Mouse (Mus musculus): ENCODE data around the gene Adss.
A peak's percentile ranks its signal among the peaks of the same experiment; 100 is the strongest.
"Not testable (repeated sequence)": the region's sequence is repeated elsewhere in the genome, so short reads cannot be mapped to it uniquely, and the experiment has no call there.

Adss gene

GRCm38 (mm10) chr1:177796193-177796939 lies at the start of gene Adss:
Gene Adss, minus strand, starts transcription at chr1:177796511.
- DNase-seq (ENCODE audit: low read depth): peak; percentile 97

DNA sequence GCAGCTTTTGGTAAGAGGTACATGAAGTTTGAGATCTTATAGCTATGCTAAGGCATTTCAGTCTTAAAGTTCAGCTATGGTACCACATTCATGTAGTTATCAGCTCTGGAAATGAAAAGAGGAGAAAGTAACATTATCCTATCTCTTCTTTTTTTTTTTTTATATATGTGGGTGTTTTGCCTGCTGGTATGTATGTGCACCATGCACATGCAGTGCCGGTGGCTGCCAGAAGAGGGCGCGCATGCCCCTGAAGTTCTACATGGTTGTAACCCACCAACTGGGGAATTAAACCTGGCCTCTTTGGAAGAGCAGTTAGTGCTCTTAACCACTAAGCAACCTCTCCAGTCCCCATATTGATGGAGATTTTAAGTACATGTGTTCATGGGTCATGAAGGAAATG lies 49.5 kb upstream of the Adss start:
- DNase-seq (ENCODE audit: low read depth): peak; percentile 15

DNA sequence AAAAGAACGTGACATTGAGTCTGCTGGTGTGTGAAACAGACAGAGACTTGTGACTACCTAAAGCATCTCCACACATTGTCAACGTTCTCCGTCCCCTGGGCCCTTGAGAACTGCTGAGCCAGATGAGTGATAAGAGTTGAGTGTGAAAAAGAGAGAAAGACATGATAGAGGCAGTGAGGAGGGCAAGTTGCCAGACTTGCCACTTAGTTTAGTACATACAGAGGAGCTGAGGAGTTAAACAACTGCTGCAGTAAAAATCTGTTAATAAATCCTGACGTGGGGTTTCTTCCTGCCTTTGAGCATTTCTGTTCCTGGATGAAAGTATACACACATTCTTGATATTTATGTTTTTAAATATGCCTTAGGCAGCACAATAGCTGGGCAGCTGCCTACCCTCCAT lies 31.5 kb upstream of the Adss start:
- DNase-seq (ENCODE audit: low read depth): not testable (repeated sequence)

- DNase-seq (ENCODE audit: low read depth): peak; percentile 76
Measured at GRCm38 (mm10) chr1:177806772-177807171, 10.5 kb upstream of the Adss start.

DNA sequence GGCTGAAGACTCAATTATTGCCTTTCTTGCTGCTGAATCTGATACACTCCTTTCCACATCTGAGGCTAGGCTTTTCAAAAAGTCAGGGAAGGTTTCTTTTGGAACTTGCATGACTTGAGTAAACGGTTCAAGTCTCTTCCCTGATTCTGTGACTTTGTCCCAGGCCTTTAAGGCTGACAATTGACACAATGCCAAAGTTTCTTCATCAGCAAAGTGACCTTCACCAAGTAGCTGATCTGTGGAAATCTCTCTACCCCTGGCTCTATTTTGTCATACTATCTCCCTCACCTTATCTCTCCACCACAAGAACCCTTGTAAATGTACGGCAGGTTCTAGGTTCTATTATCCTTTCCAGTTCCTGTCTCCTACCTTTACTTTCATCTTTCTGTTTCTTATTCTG lies 7.2 kb upstream of the Adss start:
- peak; percentile 25 for DNase-seq (ENCODE audit: low read depth)

DNA sequence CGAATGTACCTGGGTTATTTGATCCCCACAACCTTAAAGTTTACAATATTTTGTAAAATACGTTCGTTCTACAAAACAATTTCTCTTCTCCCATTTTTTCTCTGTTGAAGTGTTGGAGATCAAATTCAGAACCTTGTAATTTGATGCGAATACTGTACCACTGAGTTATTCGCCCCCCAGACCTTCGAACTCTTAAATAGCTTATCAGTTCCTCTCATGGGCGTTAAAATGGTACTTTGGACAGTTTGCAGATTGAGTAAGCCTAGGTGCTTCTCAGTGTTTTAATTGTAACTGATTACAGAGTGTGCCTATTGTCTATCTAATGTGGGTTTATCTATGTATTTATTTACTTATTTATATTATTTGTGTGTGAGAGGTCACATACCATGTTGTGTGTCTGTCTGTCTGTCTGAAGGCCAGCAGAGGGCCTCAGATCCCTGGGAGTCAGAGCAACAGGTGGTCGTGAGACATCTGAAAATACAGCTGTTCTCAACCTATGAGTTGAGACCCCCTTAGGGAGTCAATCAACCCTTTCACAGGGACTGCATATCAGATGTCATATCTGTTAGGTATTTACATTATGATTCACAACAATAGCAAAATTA lies 942 bp upstream of the Adss start:
- DNase-seq (ENCODE audit: low read depth): peak; percentile 60

DNA sequence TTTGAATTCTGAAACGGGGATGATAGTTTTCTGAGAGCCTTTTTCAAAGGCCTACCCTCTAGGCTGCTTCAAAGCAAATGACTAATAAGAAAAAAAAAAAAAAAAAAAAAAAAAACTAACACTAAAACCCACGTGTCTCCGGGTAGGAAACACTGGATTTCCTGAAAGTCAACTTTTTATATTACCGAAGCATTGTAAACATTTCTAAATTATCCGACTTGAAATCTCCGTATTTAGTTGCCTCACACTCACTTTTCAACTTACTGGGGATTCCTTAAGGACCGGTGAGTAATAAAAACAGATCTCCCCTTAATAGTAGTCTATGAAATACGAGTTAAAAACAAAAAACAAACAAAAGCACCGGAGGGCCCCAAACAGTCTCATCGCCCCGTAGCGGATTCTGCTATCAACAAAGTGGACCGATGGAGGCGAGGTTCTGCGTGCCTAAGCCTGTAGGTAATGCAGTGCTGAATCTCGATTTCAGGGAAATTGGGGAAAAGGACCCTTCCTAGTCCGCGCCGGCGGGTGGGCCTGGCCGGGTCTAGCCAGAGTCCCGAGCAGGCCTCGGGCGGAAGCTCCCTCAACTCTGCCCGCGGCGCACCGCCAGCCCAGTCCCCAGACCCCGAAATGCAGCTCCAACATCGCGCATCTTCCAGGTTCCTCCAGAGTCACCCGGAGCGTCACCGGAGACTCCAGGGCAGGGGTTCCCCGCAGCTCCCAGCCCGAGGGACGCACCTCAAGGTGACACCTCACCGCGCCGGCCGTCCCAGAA lies 704 bp downstream of the Adss start:
- DNase-seq (ENCODE audit: low read depth): peak; percentile 78

DNA sequence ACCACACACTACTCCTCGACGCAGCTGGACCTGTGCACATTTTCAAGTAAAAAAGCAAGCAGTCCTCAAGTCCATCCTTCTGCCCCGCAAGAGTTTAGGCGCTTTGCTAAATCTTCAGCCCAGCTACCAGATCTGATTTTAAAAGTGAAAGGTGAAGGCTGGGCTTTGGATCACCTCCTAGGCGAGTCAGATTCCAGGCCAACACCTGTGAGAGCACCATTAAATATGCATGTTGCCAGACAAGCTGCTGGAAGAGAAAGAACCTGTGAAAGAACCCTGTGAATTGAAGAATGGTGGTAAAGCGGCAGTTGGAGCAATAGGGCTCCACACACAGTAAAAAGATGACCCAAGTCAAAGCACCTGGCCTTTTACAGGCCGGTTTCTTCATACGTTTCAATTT lies 1.4 kb downstream of the Adss start:
- DNase-seq (ENCODE audit: low read depth): no peak

DNA sequence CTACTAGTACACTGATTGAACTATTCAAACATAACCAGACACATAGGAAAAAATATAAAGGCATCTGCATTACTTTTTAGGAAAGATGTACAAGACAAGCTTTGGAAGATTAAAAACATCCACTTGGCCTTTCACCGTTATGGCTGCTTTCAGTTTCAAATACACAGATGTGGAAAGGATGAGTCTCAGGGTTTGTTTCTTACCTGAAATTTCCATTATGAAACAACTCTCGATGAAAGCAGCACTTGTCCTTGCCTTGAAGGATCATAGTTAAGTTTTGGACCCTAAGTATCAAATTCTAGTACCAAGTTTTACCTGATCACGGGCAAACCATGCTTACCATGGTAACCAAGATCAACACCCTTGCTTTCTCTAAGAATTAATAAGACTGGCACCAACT lies 3.5 kb downstream of the Adss start:
- DNase-seq (ENCODE audit: low read depth): no peak

DNA sequence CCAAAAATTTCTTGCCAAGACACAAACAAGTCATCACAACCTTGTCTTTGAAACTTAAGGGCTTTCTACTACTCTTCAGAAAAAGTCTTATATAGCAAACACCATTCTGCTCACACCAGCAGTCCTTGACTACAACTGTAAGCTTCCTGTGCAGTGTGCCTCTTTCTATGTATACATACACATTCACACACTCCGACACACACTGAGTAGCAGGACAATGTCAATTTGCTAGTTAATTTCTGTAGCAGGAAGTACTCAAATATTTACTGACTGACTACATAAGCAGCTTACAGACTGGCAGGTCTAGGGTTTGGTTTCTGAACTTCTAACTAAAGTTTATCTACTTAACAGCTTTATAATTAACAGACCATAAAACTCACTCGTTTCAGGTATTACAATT lies 18.9 kb downstream of the Adss start:
- DNase-seq (ENCODE audit: low read depth): no peak

GRCm38 (mm10) chr1:177768931-177769330 lies 27.4 kb downstream of the Adss start:
- DNase-seq (ENCODE audit: low read depth): no peak

- no peak for DNase-seq (ENCODE audit: low read depth)
Measured at GRCm38 (mm10) chr1:177757249-177757648, 39.1 kb downstream of the Adss start.

GRCm38 (mm10) chr1:177753496-177753895 lies 42.8 kb downstream of the Adss start:
- DNase-seq (ENCODE audit: low read depth): no peak

DNA sequence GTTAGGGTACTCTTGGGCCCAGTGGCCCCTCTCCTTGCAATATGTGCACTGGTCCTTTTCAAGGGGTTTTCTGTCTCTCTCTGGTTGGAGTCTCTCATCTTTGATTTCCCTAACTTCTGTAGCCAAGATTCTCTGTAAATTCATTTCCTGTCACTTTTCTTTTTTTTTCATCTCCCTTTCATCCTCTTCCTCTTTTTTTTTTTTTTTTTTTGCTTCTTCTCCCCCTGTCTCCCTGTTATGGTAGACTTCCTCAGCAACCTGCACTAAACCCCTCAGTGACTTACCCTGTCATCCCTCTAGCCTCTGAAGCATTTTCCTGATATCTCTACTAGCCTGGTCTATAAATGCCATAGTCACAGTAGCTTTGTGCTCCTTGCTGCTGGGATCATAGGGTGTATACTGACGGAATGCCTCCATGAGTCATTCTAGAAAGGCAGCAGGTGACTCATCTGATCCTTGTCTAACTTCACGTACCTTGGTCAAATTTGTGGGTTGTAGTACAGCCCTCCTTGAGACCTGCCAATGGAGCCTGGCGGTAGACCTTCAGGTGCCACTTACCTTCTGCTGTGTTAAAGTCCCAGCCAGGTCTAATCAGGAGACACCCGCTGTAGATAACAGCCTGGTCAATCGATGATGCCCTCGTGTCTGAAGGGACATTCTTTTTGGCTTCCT lies 48.3 kb downstream of the Adss start:
- peak; percentile 54 for DNase-seq (ENCODE audit: low read depth)

DNA sequence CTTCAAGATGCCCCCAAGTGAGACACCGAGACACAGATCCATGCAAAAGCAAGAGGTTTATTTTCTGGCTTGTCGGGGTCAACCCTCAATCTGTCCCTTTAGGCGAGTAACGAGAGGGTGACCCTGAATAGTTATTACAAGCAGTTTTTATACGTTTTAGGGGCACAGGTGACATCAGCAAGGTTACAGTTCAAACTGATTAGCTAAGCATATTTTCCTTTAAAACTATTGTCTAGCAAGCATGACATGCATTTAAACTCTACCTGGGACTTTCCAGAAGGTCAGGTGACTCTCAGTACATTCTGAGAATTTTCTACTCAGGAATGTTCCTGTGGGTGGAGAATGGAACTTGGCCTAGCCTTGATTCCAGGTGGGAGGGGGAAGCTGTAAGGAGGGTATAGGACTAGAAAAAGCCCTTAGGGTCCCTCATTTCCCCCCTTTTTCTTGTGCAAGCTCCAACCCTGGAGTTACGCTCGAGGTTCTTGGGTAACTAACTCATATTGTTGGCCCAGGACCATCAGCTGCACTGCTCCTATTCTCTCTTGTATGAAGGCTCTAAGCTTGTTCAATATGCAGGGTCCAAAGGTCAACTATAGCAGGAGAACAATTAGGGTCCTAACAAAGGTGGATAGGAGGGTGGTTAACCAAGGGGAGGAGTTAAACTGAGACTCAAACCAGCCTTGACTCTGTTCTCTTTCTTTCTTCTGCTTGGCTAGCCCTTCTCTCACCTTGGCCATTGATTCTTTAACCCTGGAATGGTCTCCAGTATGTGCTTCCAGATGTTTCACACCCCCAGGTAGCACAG lies 51.6 kb downstream of the Adss start:
- DNase-seq (ENCODE audit: low read depth): no peak

DNA sequence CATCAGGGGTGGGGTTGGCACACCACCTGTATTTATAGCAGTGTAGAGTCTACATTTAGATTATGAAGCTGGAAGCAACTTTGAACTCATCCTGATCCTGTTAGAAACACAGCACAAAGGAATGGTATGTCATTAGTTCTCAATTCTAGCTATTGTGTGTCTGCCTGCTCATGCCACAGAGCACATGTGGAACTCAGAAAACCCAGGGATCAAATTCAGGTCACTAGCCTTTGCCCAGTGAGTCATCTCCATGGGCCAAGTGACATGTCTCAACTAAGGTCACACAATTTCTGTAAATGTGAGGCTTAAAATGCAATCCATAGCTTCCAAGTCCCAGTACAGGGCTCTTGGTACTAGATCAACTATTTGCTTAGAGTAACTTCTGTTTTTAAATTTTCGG lies 54.2 kb downstream of the Adss start:
- DNase-seq (ENCODE audit: low read depth): peak; percentile 18

GRCm38 (mm10) chr1:177740707-177741106 lies 55.6 kb downstream of the Adss start:
- no peak for DNase-seq (ENCODE audit: low read depth)

DNA sequence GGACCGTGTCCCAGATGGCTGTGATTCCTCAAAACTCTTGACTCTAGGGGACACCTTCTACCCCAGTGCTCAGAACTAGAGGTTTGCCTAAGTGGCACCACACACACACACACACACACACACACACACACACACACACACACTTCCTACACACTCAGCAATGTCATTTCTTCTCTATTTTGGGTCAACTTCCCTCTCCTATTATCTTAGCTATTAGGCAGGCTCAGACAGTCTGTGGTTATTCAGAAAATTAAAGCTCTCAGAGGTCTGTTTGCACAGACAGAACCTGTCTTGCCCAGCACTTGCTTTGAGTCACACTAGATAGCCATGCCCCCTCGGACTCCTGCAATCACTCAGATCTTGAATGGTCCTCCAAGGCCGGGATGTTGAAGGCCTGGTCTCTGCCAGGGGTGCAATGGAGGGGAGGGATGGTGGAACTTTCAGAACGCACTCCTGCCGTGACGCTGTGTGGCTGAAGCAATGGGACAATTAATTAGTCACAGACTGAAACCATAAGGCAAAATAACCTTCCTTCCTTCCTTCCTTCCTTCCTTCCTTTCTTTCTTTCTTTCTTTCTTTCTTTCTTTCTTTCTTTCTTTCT lies 58.7 kb downstream of the Adss start:
- DNase-seq (ENCODE audit: low read depth): peak; percentile 73

GRCm38 (mm10) chr1:177731973-177732372 lies 64.3 kb downstream of the Adss start:
- no peak for DNase-seq (ENCODE audit: low read depth)

DNA sequence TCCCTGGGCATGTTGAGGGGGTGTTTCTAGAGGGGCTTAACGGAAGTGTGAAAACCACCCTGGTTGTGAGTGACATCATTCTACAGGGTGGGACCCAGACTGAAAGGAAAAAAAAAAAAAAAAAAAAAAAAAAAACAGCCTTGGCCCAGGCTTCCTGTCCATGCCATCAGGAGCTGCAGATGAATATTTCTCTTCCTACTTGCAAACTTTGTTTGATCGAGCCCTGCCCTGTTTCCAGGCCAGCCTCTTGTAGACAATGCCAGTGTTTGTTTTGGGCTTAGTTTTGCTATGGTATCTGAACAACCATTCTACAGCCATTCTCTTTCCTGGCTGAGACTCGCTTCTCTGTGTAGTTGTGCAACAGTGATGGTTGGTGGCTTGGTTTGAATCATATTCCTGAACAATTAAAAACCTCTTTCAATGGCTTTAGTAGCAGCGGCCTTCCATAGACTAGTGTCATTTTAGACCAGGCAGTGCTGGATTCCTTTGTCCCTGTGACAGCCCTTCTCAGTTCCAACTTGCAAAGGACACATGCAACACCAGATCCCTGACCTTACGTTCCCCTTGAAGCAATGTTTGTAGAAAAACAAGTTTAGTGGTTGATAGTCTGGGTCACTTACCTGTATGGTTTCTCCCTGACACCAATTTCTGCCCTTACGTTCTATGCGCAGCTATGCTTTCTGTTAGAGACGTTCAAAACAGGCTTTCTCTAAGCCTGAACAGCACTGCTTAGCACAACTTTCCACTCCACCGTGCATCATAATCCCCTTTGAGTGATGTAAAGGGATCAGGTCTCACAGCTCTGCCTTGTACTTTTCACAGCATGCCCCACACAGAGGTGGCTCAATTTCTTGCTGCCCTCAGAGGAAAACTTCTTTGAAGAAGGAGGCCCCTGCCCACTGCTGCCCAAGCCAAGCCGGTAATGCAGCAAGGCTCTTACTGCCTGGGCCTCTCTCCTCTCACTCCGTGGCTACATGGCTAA lies 67.0 kb downstream of the Adss start, which contains the start of gene 1700016C15Rik:
TSS of gene 1700016C15Rik (plus strand) at position 772 of the 982 bp plus-strand sequence.
- peak; percentile 26 for DNase-seq (ENCODE audit: low read depth)
